Mouse (Mus musculus) midbrain, embryonic 16.5 days (tissue): ENCODE data around the gene Vash2. TPM values are rescaled to one million over a fixed set of nuclear protein-coding genes. Genes with fewer than 3 reads are reported as not detected.

ENCODE experiments used
- ATAC-seq: fragments of 200-750 bp; cut with Nextera tagmentation; 2 replicates; pipeline ENCODE4 v1.8.0; 2017; ENCODE audit warnings: moderate TSS enrichment
- H3K27ac ChIP-seq: fragments of 300-500 bp; sonication (generic); 2 replicates; pipeline ENCODE4 v1.5.1; 2014; ENCODE audit warnings: mild to moderate bottlenecking, low read length, mixed read lengths
- H3K27me3 ChIP-seq: fragments of 300-500 bp; sonication (generic); 2 replicates; pipeline ENCODE4 v1.6.1; 2014; ENCODE audit warnings: low read depth, low read length, mixed read lengths; ENCODE audit not compliant: control insufficient read depth, insufficient read depth
- H3K36me3 ChIP-seq: fragments of 300-500 bp; sonication (generic); 2 replicates; pipeline ENCODE4 v1.6.1; 2014; ENCODE audit warnings: mild to moderate bottlenecking, low read length, moderate library complexity, mixed read lengths; ENCODE audit not compliant: control insufficient read depth, insufficient read depth
- H3K4me1 ChIP-seq: fragments of 300-500 bp; sonication (generic); 2 replicates; pipeline ENCODE4 v1.6.1; 2014; ENCODE audit warnings: mild to moderate bottlenecking, low read length, mixed read lengths; ENCODE audit not compliant: control insufficient read depth, insufficient read depth
- H3K4me2 ChIP-seq: fragments of 300-500 bp; sonication (generic); 2 replicates; pipeline ENCODE4 v1.6.1; 2014; ENCODE audit warnings: mild to moderate bottlenecking, low read length, mixed read lengths
- H3K4me3 ChIP-seq: fragments of 300-500 bp; sonication (generic); 2 replicates; pipeline ENCODE4 v1.5.1; 2014; ENCODE audit warnings: low read depth, mild to moderate bottlenecking, low read length, moderate library complexity, mixed read lengths
- H3K9ac ChIP-seq: fragments of 300-500 bp; sonication (generic); 2 replicates; pipeline ENCODE4 v1.6.1; 2014; ENCODE audit warnings: low read depth, low read length, mixed read lengths
- H3K9me3 ChIP-seq: fragments of 300-500 bp; sonication (generic); replicated peaks from 2 replicates; pipeline ENCODE4 v1.6.1; 2014; ENCODE audit warnings: mild to moderate bottlenecking, low read length, mixed read lengths; ENCODE audit not compliant: control insufficient read depth, poor library complexity, severe bottlenecking
- WGBS: fragments of 180-500 bp; shearing (Covaris S2); extraction: QIAGEN DNeasy Blood & Tissue Kit; methylation state at CpG from one replicate; pipeline ENCODE4 v1.1.7; 2014; 5-methylcytosine and 5-hydroxymethylcytosine counted together
- polyA plus RNA-seq: library from polyadenylated mRNA; unstranded; fragments of >200 nt; fragmentation: Nextera tagmentation; extraction: Ambion mirVana; gene quantifications from 2 replicates; pipeline ENCODE4 v1.2.1, GENCODE M21; 2015

The Vash2 gene
- polyA plus RNA-seq, 1 experiment from 2014 or later = 83.8 TPM

DNA sequence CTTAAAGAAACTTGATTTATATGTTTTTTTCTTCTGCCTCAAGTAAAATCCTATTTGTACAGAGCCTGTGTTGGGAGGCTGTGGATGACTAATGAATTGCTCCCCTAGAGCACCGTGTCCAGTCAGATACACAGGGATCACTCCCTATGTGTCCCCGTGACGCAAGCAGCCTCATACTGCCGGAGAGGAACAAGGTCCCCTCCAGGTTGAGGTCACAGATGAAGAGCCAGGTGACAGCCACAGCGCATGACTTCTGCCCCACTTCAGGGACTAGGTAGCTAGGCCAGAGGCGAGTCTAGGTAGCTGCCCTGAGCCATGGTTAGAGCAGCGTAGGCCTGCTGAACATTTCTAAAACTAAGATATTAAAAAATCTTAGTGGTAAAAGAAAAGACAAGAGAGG, 11.1 kb downstream of the Vash2 start:
- no peak for ATAC-seq
- Histone ChIP-seq H3K4me1 (no peaks in the 10 kb centered on the region), H3K9ac (no peak overlapping the region), H3K9me3 (no peaks in the 10 kb centered on the region), H3K27ac (no peak overlapping the region), H3K4me2 (no peak overlapping the region), H3K4me3 (no peak overlapping the region), H3K27me3 (no peaks in the 10 kb centered on the region), H3K36me3 (peaks cover 26% of the 10 kb centered on the region; the same call in 1 of the 2 replicates)
- 92% methylated on average over 7 of the region's 7 CpGs for WGBS

DNA sequence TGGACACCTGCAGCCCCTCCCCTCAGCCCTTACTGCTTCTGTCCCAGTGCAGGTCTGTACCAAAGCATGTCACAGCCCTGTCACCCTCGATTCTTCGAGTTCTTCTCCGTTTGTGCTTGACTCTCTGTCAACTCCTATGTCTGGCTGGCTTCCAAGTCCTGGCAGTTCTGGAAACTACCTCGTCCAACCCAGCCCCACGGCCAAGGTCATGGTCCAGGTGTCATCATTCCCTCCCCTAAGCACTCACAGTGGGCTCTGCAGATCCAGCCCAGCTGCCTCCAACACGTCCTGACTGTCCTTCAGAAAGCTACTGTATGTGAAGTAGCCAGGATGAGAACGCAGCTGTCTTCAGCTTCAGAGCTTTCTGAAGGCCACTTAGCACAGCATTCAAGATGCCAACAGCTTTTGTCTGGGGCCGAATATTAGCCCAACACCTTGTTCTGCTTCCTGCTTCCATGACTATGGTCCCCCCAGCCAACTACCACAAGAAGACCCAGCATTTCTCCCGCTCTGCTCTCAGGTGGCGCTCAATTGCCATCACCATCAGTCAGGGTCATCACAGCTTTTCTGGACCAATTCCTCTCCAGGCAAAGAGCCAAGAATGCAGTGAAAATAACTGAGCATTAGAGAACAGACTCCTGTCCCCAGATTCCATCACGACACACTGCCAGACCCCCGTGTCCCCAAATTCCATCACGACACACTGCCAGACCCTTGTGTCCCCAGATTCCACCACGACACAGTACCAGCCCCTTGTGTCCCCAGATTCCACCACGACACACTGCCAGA, 13.9 kb downstream of the Vash2 start:
- ATAC-seq = no peak
- no peaks in the 10 kb centered on the region for H3K9me3 ChIP-seq

DNA sequence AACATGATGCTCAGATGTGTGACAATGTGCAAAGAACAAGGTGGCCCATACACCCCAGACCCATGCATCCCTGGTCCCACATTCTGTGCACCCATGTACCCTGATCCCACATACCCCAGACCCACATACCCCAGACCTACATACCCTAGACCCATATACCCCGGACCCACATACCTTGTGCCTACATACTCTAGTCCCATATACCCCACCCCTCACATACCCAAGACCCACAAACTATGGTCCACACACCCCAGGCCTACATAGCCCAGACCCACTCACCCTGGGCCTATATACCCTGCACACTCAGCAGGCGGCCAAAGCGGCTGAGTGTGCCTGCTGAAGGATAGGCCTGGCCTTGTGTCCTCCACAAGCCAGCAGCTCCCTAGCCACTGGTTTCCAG, 16.3 kb downstream of the Vash2 start:
- Histone ChIP-seq H3K36me3 (peaks cover 40% of the 10 kb centered on the region), H3K4me3 (no peak overlapping the region), H3K27ac (no peak overlapping the region), H3K4me1 (no peaks in the 10 kb centered on the region), H3K4me2 (no peak overlapping the region), H3K9me3 (no peaks in the 10 kb centered on the region), H3K9ac (no peak overlapping the region), H3K27me3 (no peaks in the 10 kb centered on the region)
- no peak for ATAC-seq
- 90% methylated on average over 3 of the region's 3 CpGs for WGBS

More for the DNA sequence above, 13.9 kb downstream of the Vash2 start:
- H3K36me3 ChIP-seq = peaks cover 37% of the 10 kb centered on the region; the same call in 1 of the 2 replicates
- no peak overlapping the region for H3K9ac ChIP-seq
- WGBS = 93% methylated on average over 15 of the region's 15 CpGs
- H3K4me3 ChIP-seq = no peak overlapping the region
- H3K27me3 ChIP-seq = no peaks in the 10 kb centered on the region
- no peaks in the 10 kb centered on the region for H3K4me1 ChIP-seq
- H3K4me2 ChIP-seq = no peak overlapping the region
- no peak overlapping the region for H3K27ac ChIP-seq

DNA sequence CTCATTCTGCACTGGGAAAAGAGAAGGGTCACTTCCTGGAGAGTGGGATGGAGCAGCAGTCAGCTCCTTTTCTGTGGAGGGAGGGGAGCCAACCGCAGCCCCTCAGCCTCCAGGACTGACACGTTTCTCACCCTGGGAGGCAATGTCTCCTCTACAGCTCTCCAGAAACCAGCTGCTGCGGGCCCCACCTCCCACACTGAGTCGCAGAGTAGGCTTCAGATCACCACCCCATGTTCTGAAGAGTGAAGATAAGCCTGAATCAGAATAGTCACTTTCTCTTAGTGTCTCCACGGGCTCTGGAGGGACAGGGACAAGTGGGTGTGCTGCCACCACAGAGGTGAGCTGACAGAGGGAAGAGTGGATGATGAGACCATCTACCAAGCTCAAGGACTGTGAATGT, 20.3 kb downstream of the Vash2 start:
- 93% methylated on average over 5 of the region's 5 CpGs for WGBS
- Histone ChIP-seq H3K27ac (no peak overlapping the region), H3K4me1 (no peaks in the 10 kb centered on the region), H3K4me2 (no peak overlapping the region), H3K27me3 (no peaks in the 10 kb centered on the region), H3K9me3 (no peaks in the 10 kb centered on the region), H3K36me3 (peaks cover 49% of the 10 kb centered on the region), H3K9ac (no peak overlapping the region), H3K4me3 (no peak overlapping the region)
- ATAC-seq = no peak

DNA sequence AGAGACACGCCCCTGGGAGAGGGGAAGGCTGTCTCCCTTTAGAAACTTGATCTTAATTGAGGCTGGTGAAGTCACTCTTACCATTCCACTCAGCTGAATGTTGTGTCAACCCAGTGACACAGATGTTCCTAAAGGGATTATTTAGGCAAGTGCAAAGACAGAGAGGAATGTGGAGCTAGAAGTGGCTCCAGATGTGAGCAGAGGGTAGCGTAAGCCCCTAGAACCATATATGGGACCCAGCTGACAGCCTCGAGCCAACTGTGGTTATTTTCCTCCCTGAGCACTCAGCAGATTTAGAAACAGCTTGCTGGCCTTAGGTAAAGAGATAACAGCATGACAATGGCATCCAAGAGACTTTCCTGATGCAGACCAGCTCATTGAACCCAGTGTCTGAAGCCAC, 26.1 kb downstream of the Vash2 start:
- Histone ChIP-seq H3K27me3 (no peaks in the 10 kb centered on the region), H3K9me3 (no peaks in the 10 kb centered on the region), H3K4me3 (no peak overlapping the region), H3K9ac (no peak overlapping the region), H3K36me3 (peaks cover 59% of the 10 kb centered on the region), H3K27ac (no peak overlapping the region), H3K4me1 (no peaks in the 10 kb centered on the region), H3K4me2 (no peak overlapping the region)
- ATAC-seq = no peak
- WGBS = 84% methylated on average over 3 of the region's 3 CpGs

DNA sequence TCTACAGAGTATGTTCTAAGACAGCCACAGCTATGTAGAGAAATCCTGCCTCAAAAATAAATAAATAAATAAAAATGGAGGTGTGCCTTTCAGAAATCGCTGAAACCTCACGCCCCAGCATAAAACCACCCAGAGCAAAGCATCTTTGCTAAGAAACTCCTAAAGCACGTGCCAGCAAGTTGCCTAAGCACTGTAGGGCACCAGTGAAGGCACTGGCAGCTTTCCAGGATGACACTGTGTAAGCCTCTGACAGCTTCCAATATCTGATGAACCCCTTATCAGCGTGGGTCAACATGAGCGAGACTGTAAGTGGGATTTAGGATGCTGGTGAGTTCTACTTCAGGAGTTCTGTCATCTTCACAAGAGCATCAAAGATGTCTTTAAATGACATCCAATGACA, 28.1 kb downstream of the Vash2 start:
- no peak for ATAC-seq

DNA sequence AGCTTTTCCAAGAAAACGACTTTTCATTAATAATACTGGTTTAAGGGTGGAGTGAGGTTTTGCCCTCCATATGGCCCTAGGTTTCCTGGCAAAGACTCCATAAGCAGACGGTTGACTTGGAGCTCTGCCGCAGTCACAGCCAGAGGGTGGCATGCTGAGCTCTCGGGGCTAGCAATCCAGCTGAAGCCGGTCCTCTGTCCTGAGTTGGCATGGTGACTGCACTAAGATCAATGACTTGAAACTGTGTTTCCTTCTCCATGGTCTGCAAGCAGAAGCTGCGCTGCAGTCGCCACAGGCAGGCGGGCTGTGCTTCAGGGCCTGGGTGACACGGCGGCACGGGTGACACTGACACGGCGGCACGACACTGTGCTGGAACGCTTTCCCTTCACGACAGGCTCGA, 30.2 kb downstream of the Vash2 start:
- no peak for ATAC-seq

More for the DNA sequence above, 28.1 kb downstream of the Vash2 start:
- Histone ChIP-seq H3K27me3 (no peaks in the 10 kb centered on the region), H3K4me1 (no peaks in the 10 kb centered on the region), H3K4me2 (no peak overlapping the region), H3K4me3 (no peak overlapping the region), H3K9me3 (no peaks in the 10 kb centered on the region), H3K27ac (no peak overlapping the region), H3K9ac (no peak overlapping the region), H3K36me3 (peaks cover 53% of the 10 kb centered on the region)
- WGBS = 84% methylated on average over 5 of the region's 5 CpGs

DNA sequence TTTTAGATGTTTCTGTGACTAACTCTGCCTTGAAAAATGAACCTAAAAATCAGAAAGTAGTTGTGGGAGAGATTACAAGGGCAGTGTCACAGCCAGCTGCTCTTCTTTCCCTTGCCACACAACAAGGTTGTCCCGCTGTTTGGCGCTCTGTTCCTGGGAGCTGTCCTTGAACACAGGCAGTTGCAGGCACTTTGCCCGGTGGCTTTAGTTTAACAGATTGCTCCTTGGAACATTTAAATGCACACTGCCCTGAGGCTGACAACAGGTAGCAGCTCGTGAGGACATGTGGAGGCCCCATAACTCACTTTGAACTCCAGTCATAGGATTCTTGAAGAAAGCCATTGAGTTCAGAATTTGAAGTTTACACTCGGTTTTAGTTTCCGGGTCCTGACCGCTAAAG, 30.7 kb downstream of the Vash2 start:
- Histone ChIP-seq H3K27ac (no peak overlapping the region), H3K4me2 (no peak overlapping the region), H3K4me1 (no peaks in the 10 kb centered on the region), H3K36me3 (peaks cover 53% of the 10 kb centered on the region), H3K27me3 (no peaks in the 10 kb centered on the region), H3K4me3 (no peak overlapping the region), H3K9me3 (no peaks in the 10 kb centered on the region), H3K9ac (no peak overlapping the region)
- ATAC-seq = no peak
- WGBS = 89% methylated on average over 7 of the region's 7 CpGs

More for the DNA sequence above, 30.2 kb downstream of the Vash2 start:
- no peak overlapping the region for H3K9ac ChIP-seq
- no peak overlapping the region for H3K4me2 ChIP-seq
- no peaks in the 10 kb centered on the region for H3K9me3 ChIP-seq
- 91% methylated on average over 17 of the region's 17 CpGs for WGBS
- H3K4me3 ChIP-seq = no peak overlapping the region
- no peaks in the 10 kb centered on the region for H3K4me1 ChIP-seq
- peaks cover 53% of the 10 kb centered on the region for H3K36me3 ChIP-seq
- no peaks in the 10 kb centered on the region for H3K27me3 ChIP-seq
- H3K27ac ChIP-seq = no peak overlapping the region

DNA sequence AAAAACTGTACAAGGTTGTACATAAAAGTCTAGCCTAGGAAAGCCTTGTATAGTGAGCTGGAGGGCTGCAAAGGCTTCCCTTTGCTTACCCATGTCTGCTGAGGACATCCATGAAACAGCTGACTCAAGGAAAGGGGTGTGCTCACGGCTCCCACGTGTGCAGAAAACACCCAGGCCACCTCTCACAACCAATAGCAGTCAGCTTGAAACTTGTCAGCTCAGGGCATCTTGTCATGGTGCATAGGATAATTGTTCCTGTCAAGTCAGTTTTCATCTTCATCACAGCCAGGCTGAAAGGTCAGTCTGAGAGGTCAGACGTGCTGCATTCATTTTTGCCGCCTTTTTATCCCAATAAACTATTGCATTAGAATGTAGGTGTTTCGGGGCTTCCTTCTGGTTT, 31.1 kb downstream of the Vash2 start:
- H3K4me1 ChIP-seq = no peaks in the 10 kb centered on the region
- H3K4me3 ChIP-seq = no peak overlapping the region
- no peak overlapping the region for H3K4me2 ChIP-seq
- H3K9ac ChIP-seq = no peak overlapping the region
- H3K36me3 ChIP-seq = peaks cover 49% of the 10 kb centered on the region
- no peaks in the 10 kb centered on the region for H3K27me3 ChIP-seq
- no peak for ATAC-seq
- WGBS = 82% methylated on average over 5 of the region's 5 CpGs
- H3K27ac ChIP-seq = no peak overlapping the region
- no peaks in the 10 kb centered on the region for H3K9me3 ChIP-seq
